Mouse (Mus musculus): ENCODE measurements around the gene Fchsd2.
A peak's percentile ranks its signal among the peaks of the same experiment; 100 is the strongest.

Gene Fchsd2

GRCm38 (mm10) chr7:101292086-101292485, 199.4 kb downstream of the Fchsd2 start:
- DNase-seq: no peak

DNA sequence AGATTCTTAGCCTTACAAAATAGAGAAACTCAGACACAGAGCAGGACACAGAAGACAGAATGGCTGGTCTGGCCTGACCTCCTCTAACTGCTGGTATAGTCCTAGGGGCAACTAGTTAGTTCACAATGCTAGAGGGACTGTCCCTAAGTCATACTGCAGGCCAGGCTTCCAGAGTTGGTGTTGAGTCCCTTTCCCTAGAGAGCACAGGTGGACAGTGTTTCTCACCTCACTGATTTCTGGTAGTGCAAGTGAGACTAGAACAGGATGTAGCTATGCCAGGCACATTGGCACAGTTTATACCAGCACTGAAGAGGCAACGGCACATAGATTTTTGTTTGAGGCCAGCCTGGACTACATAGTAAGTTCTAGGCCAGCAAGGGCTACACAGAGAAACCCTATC, 200.0 kb downstream of the Fchsd2 start:
- DNase-seq: no peak

GRCm38 (mm10) chr7:101293138-101293537, 200.5 kb downstream of the Fchsd2 start:
- DNase-seq: no peak

DNA sequence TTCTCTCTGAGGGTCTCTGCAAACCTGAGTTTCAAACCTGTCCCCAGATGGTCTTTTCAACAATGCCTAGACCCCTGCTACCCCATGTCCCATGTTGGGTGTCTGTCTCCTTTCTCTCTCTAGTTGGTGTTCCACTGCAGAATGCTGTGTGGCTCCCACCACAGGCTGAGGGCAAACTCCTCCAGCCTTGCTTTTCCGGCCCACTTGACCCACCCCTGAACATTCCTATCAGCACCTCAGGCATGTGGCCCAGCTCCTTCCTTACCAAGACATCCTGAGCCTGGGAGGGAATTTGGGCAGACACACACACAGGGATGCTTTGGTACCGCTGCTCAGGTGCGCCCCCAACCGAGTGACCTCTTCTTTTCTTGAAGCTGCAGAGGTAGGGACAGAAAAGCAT, 200.9 kb downstream of the Fchsd2 start:
- no peak for DNase-seq

- DNase-seq: no peak
These were observed 202.8 kb downstream of the Fchsd2 start for GRCm38 (mm10) chr7:101295438-101295837.

- DNase-seq: peak; percentile 93
These were observed 203.8 kb downstream of the Fchsd2 start for GRCm38 (mm10) chr7:101296252-101297022.

DNA sequence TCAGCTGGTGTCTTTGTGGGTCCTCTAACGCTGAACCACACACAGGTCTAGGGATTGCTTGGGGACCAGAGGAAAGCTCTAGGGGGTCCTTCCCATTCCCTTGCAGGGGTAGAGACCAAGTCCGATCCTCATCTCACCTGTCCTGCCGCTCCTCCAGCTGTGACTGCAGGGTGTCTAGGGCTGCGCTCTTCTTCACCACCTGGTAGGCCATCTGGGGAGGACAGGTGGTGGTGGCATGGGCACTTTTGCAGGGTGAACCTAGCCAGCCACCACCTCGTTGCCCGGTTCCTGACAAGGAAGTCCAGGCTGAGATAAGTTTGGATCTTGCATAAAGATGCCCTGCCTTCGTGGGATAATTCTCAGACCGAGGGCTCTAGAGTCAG, 204.4 kb downstream of the Fchsd2 start:
- DNase-seq: no peak

DNA sequence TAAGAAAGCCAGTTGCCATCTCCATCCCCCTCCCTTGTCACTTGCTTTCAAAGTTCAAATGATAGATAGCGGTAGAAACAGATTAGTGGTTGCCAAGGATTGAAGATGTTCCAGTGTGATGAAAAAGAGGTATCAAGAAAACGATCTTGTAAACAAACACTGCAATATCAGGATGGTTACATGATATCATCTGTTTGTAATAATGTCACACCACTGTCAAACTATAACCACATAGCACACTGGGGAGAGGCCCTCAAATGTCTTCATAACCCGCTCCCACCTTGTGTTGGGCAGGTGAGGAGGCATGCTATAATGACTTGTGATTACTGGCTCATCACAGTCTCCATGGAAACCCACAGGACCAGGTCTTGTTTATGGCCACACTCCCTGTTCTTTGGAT, 205.7 kb downstream of the Fchsd2 start:
- DNase-seq: no peak

DNA sequence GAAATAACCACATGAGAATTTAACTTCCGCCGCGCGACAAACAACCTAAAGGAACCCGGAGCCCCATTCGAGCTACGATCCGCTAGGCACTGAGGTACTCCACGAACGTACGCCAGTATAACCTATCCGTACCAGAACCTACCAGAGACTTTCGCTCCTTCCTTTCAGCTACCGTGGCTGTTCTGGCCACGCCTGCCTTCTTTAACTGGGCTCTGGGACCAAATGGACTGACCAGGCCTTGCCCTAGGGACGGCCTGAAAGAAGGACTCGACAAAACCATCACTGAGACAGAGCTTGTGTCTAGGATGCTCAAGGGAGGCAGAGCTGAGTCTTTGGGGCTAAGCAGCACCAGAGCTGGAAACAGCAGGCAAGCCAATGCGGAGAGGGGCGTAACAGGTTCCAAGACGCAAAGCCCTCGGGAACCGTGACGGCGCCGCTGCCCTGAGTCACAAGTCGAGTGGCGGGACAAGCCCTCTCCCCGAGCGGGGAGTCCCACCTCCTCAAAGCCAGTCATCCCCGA, 208.8 kb downstream of the Fchsd2 start:
- DNase-seq: no peak

- DNase-seq: peak; percentile 99
These were observed 209.3 kb downstream of the Fchsd2 start, which contains the start of gene Atg16l2 for GRCm38 (mm10) chr7:101301881-101302456. Gene Atg16l2, minus strand, starts transcription at chr7:101302251.

DNA sequence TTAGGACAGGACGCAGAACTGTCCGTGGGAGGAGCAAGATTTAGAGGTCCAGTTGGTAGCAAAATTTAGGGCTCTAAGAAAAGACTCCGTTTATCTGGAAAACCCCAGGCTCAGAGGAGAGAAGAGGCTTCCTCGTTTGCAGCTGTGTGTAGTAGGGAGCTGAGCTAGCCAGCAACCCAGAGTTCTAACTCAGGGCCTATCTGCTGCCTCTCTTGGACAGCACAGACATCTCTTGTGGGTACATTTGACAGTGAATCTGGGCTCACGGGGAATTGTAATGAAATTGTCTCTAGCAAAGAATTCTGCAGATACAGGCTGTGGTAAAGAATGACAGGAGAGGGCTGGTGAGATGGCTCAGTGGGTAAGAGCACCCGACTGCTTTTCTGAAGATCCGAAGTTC, 210.0 kb downstream of the Fchsd2 start:
- DNase-seq: no peak

DNA sequence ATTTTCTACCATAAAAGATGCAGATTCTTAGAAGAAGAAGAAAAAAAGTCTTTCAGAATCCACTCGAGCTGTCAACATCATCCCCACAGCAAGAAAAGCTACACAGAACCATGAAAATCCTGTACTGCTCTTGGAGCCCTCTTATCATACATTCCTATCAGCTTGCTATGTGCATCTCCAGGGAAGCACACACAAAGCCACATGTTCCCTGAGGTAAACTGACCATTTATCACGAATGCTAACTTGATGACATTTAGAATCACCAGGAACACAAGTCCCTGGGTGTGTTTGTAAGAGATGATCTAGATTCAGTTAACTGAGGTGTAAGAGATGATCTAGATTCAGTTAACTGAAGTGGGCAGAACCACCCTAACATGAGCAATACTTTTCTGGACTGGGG, 214.2 kb downstream of the Fchsd2 start:
- DNase-seq: no peak

GRCm38 (mm10) chr7:101309985-101310326, 217.3 kb downstream of the Fchsd2 start:
- DNase-seq: no peak

GRCm38 (mm10) chr7:101310327-101311028, 217.8 kb downstream of the Fchsd2 start:
- peak; percentile 99 for DNase-seq

GRCm38 (mm10) chr7:101311061-101311460, 218.4 kb downstream of the Fchsd2 start:
- DNase-seq: no peak

- DNase-seq: no peak
These were observed 220.4 kb downstream of the Fchsd2 start for GRCm38 (mm10) chr7:101313033-101313432.

GRCm38 (mm10) chr7:101314396-101314795, 221.7 kb downstream of the Fchsd2 start:
- no peak for DNase-seq

DNA sequence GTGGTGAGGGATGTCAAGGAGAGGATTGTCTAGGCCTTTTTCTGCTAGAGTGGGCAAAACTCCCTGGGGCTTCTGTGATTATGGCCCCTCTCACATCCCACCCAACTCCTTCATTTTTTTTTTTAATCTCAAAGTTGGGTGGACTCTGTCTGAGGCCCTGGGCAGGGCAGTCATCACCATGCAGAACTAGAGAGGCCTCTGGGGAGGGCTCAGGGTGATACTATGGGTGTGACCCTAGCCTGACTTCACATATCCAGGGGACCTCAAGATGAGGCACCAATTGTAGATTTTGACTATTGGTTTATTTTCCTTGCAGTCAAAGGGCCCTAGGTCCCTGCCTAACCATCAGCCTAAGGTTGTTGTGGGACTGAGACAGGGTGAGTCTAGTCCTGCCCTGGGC, 223.0 kb downstream of the Fchsd2 start:
- no peak for DNase-seq

- DNase-seq: no peak
These were observed 223.9 kb downstream of the Fchsd2 start for GRCm38 (mm10) chr7:101316591-101317001.

DNA sequence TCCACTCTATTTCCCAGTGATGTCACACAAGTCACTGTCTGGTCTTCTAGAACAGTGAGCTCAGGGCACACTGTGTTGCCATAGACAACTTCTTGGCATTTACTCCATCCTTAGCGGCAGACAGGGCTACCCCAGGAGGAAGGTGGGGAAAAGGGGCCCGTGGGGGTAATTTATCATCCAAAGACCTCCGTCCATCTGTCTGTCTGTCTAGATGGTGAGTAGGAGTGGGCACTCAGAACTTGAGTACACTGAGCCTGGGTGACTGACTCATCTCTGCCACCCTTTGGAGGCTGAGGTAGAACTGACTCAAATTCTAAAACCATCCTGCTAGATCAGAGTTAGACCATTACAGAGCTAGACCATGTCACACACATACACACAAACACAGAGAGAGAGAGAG, 224.4 kb downstream of the Fchsd2 start, which contains the start of gene Stard10:
TSS of gene Stard10 (plus strand) at position 73 of the 400 bp plus-strand sequence.
- DNase-seq: no peak

DNA sequence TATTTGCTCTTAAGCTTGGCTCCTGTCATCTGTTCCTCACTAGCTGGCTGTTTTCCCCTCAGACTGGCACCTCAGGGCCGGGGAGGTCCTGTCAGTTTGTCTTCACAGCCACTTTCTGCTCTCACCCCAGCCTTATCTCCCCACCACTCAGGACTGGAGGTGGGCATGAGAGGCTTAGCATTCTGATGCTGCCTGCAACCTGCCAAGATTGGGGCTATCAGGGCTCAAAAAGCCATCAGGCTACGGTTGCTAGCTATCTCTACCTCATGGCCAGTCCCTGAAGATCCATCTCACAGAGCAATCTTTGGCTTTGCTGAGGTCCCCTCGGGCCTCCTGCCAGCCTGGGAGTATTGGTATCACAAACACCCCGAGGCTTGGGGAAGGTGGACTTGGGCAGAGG, 226.2 kb downstream of the Fchsd2 start:
- no peak for DNase-seq

DNA sequence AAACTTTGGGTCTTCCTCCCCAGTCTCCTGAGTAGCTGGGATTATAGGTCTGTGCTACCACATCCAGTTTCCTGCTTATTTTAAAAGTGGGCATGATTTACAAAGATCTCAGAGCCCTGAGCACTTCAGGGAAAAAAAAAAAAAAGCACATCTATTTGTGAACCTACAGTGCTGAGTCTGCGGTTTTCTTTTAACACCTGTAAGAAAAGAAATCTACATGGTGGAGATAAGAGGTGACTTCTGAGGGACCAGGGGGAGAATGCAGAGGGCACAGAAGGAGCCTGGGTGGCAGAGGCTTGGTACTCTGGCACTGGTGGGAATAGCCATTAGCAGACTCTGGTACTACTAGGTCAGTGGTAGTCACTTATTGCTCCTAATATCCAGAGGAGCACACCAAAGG, 227.1 kb downstream of the Fchsd2 start:
- DNase-seq: no peak

DNA sequence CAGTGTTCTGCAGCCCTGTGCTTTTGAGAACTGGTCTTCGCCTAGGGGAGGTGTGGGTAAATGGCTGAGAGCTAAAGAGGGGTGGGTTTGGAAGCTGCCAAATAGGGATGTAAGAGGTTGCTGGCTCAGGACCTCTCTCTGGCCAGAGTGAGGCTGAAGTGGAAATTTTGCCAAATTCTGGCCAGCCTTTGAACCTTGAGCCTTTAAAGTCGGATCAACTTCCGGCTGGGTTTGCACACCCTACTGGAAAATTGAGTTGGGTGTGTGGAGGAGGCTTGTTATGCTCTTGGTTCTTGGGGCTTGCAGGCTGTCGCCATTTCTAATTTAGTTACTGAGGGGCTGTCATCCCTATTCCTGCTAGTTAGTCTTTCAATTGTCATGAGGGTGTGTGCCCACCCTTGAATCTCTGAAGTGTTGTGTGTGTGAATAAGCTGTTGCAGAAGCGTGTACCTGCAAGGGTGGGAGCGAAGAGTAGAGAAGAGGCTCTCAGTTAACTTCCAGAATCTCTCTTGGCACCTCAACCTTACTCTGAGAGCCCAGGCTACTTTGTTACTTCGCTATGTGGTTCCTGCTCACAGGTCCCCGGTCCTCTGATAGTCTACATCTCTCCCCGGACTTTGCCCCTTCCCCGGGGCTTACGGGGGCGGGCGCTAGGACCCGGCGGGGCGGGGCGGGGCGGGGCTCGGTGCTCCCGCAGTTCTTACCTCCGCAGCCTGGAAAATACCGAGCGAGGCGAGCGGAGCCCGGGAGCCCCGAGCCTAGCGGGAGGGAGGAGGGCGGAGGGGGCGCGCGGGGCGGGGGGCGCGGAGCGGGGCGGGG, 227.9 kb downstream of the Fchsd2 start:
- DNase-seq: peak; percentile 83
